Mouse (Mus musculus): Measurements from ENCODE around the gene Foxn3.

The Foxn3 gene

DNA sequence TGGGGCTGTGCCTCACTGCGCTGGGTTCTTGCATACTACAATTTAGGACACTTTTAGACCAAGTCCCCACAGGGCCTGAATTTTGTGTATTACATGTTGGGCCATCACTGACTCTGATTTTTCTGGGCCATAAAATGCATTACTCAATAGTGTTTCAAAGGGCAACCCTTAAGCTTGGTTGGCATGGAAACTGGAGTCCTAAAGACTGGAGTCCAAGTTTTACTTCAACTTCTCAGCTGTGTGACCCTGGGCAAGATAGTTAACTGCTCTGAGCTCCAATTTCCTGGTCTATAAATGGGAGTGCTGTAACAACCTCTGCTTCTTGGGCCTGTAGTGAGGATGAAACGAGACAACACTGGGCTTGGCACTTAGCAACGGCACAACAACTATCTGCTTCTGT is 215.9 kb downstream of the Foxn3 start:
- DNase-seq: no peak

GRCm38 (mm10) chr12:99346982-99347381 is 216.4 kb downstream of the Foxn3 start:
- DNase-seq: no peak

- DNase-seq: no peak
Measured at GRCm38 (mm10) chr12:99345323-99345722, 218.1 kb downstream of the Foxn3 start.

DNA sequence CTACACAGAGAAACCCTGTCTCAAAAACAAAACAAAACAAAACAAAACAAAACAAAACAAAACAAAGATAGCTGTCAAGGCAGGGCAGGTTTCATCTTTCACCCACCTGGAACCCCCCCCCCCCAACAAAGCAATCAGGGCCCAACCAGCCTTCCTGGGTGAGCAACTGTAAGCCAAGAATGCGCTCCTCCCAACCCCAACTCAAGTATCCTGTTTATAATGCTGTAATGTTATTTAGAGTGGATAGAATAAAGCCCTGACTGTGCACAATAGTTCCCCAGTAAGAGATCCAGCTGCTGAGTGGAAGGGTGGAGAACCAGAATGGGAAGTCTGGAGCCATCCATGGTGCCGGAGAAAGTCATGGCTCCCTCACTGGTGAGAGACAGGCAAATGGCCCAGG is 220.0 kb downstream of the Foxn3 start:
- DNase-seq: no peak

DNA sequence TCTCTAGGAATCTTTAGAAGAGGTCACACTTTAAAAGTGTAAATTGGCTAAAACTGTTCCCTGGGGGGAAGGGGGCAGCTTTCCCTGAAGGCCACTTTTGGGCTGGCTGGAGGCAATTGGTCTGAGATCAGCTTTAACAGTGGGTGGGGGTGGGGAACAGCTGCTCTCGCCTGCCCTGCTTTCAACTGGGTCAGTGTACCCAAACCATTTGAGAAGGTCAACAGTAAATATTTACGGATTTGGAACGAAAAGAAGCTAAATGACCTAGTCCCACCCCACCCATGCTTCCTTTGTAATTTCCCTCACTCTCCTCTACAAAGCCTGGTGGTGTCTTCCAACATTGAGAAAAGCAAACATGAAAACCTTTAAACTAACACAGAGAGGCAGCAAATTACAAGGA is 221.2 kb downstream of the Foxn3 start:
- no peak for DNase-seq

DNA sequence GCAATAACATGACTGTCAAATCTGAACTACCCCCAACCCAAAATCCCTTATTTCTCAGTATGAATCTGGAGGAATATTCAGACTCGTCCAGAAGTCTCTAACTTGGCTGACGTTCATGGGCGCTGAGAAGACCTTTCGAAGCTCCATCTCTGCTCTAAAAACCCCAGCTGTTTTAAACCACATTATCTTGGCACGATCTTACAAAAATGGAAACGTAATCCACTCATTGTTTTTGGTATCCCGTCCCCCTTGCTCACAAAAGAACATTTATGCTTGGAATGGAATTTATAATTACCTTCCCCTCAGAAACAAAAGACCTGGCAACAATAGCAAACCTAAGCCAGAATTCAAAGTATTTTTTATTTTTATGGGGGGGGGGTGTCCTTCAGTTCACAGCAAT is 221.6 kb downstream of the Foxn3 start:
- DNase-seq: no peak

DNA sequence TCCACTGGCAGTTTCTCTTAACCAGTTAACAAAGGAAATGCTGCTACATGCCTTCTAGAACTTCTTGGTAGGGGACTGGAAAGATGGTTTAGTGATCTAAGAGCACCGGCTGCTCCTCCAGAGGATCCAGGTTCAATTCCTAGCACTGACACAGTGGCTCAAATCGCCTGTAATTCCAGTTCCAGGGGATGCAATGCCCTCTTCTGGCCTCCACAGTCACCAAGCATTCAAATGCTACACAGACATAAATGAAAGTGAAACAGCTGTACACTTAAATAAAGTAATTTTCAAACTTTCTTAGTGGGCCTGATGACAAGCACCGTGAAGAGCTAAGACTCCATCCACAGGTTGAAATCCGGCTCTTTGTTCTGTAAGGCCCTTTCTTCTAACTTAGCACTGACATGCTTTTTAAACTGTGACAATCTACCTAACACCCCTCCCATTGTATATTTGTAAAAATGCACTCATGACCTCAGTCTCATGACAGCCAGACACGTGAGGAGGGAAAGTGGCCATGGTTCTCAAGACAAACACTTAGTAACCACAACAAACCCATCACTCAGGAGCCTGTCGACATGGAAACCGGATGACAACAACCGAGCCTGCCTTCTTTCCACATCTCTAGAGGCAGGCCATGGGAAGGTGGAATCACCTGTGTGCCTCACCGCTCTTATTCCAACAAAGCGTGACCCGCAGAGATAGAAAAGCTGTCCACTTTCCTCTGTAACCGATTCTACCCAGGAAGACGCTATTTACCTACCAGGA is 222.8 kb downstream of the Foxn3 start:
- DNase-seq: no peak

- no peak for DNase-seq
Measured at GRCm38 (mm10) chr12:99339640-99340325, 223.6 kb downstream of the Foxn3 start.

- no peak for DNase-seq
Measured at GRCm38 (mm10) chr12:99338754-99339153, 224.6 kb downstream of the Foxn3 start.

GRCm38 (mm10) chr12:99337171-99337435 is 226.3 kb downstream of the Foxn3 start:
- DNase-seq: no peak

- DNase-seq: no peak
Measured at GRCm38 (mm10) chr12:99336349-99337170, 226.8 kb downstream of the Foxn3 start.

GRCm38 (mm10) chr12:99335628-99336027 is 227.8 kb downstream of the Foxn3 start:
- no peak for DNase-seq

GRCm38 (mm10) chr12:99334026-99334425 is 229.4 kb downstream of the Foxn3 start:
- no peak for DNase-seq

- DNase-seq: no peak
Measured at GRCm38 (mm10) chr12:99333304-99333968, 229.9 kb downstream of the Foxn3 start.

DNA sequence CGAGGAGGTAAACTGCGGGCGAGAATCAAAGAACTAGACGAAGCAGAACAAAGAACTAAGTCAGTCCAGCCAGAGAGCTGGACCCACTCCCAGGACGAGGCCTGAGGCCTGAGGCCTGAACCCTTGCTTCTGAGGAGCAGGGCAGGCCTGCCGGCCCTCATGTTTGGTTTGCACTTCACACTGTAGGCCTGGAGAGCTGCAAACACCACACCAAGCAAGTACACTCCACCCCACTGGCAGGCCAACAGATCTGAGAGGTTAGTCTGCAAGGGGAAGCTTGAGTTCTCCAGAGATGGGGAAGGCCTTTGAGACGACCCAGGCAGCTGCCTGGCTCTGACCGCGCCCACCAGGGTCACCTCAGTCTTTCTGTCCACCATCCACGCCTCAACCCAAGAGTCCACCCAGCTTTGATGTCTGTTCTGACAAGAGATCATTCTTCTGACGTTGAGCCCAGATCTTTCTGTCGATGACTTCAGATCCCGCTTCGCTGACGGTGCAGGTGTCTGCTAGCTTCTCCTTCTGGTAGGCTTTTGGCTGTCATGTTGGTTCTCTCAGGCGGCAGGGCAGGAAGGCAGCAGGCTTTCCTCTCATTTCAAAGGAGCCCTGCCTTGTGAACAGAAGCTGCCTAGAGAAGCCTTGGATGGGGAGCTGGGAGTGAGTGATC is 231.1 kb downstream of the Foxn3 start:
- DNase-seq: peak; percentile 17 to 49

DNA sequence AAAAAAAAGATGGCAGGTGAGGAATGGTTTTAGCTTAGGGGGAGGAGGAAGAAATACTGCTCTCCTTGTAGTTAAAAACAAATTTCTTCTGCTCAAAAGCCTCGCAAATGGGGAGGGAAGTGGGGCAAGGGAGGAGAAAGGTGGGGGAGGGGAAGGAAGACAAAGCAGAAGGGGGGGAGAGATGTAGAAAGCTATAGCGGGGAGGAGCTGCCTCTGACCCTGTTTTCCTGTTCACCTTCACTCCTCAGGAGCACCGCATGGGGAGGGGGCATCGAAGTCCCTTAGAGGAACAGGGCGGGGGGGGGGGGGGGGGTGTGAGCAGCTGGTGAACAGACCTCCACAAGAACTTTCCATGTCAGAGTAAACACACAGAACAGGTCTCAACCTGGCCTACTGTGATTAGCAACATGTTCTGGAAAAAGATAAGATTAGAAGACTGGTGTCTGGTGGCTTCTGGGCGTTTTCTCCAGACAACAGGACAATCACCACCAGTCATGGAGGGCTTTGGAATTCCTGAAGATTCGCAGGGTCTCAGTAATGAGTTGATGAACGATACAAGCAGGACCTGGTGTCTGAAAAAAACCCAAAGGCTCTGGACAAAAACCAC is 231.9 kb downstream of the Foxn3 start:
- DNase-seq: no peak

GRCm38 (mm10) chr12:99330822-99331285 is 232.5 kb downstream of the Foxn3 start:
- DNase-seq: peak in 1 of 2 experiments; percentile 26

DNA sequence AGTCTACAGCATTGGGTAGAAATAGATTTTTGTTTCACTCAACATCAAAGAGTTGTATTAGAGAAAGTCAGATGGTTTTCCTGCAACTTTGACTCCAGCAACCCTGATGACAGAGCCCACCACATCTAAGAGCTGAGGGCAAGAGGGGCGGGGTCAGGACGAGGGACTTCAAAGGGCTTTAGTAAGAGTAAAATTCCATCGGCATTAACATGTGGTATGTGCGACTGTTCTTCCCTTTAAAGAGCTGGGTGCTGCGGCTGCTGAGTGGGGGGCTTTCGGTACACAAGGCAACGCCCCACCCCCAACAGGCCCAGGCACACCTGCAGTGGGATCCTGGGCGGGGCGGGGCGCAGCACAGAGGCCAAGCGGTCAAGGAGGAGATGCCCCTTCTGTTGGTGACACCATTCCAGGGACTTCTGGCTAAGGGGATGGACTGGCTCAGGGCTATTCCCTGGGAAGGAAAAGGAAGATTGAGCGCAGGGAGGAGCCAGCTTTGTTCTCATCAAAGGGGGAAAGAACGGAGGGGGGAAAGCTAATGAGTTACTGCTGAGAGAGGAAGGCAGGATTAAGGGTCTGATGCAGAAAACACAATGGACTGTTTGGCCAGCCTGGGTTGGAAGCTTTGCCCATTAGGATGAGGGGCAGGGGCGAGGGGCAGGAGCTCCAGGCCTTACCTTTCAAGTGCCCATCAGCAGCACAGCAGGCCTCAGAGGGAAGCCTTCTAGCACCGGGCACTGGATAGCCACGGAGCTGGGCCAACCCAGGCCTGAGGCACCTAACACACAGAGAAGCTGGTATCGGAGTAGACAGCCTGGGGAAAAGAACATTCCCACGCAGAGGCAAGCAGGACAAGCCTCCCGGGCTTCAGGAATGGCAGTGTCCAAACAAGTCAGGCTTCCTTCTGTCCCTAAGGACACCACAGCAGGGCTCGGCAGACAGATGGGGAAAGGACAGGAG is 233.8 kb downstream of the Foxn3 start:
- peak; percentile 57 to 71 for DNase-seq

DNA sequence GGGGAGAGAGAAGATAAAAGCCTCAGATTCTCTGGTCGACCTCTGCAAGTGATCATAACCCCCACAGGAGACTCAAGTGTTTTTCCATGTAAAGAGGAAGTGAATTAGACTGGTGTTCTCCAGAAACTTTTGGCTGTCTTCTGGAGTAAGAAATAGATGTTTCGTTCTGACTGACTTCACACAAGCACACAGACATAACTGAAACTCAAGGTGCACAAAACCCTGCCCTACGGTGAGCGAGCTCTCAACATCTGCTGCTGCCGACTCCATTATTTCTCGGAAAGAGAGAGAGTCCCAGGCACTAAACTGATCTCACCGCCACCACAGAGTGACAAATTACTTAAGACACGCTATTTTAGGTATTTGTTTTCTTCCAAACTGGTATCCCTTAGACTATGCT is 237.2 kb downstream of the Foxn3 start:
- no peak for DNase-seq

GRCm38 (mm10) chr12:99321633-99322431 is 241.6 kb downstream of the Foxn3 start:
- DNase-seq: peak; percentile 16 to 42
